Mouse (Mus musculus): ENCODE measurements around the gene Scaf4. TPM values are rescaled to one million over a fixed set of nuclear protein-coding genes. Genes with fewer than 3 reads are reported as not detected.

Scaf4 gene
- polyA plus RNA-seq, 1 experiment from 2014 or later = 29.4 TPM

- H3K9me3 ChIP-seq = no peaks in the 10 kb centered on the region
- no peaks in the 10 kb centered on the region for H3K36me3 ChIP-seq
- no peak overlapping the region for H3K9ac ChIP-seq (replicated peaks)
- no peak overlapping the region for H3K27ac ChIP-seq
- no peaks in the 10 kb centered on the region for H3K4me1 ChIP-seq (replicated peaks)
- H3K4me3 ChIP-seq (replicated peaks) = no peak overlapping the region
- WGBS = 43% methylated on average over 3 of the region's 3 CpGs
- no peak for ATAC-seq
- H3K27me3 ChIP-seq = no peaks in the 10 kb centered on the region
- no peak overlapping the region for H3K4me2 ChIP-seq (replicated peaks)
These were observed 25.5 kb upstream of the Scaf4 start for GRCm38 (mm10) chr16:90309784-90310183.

GRCm38 (mm10) chr16:90303988-90304299 lies 19.6 kb upstream of the Scaf4 start:
- no peak overlapping the region for H3K4me3 ChIP-seq (replicated peaks)
- H3K4me2 ChIP-seq (replicated peaks) = no peak overlapping the region
- H3K9me3 ChIP-seq = no peaks in the 10 kb centered on the region
- H3K9ac ChIP-seq (replicated peaks) = no peak overlapping the region
- 0 out of 2 replicates have a peak, but pooled peaks cover 3% of the 10 kb centered on the region for H3K27me3 ChIP-seq
- peaks cover 6% of the 10 kb centered on the region for H3K4me1 ChIP-seq (replicated peaks)
- ATAC-seq = no peak
- H3K36me3 ChIP-seq = no peaks in the 10 kb centered on the region
- no peak overlapping the region for H3K27ac ChIP-seq
- 92% methylated on average over 2 of the region's 2 CpGs for WGBS

GRCm38 (mm10) chr16:90303286-90303987 lies 19.1 kb upstream of the Scaf4 start:
- Histone ChIP-seq H3K27me3 (0 out of 2 replicates have a peak, but pooled peaks cover 3% of the 10 kb centered on the region), H3K9me3 (no peaks in the 10 kb centered on the region), H3K4me1 (replicated peaks) (peaks cover 11% of the 10 kb centered on the region), H3K4me3 (replicated peaks) (no peak overlapping the region), H3K9ac (replicated peaks) (no peak overlapping the region), H3K36me3 (no peaks in the 10 kb centered on the region), H3K4me2 (replicated peaks) (no peak overlapping the region), H3K27ac (no peak overlapping the region)
- 82% methylated on average over 9 of the region's 9 CpGs for WGBS
- ATAC-seq = no peak

- H3K27me3 ChIP-seq = 0 out of 2 replicates have a peak, but pooled peaks cover 3% of the 10 kb centered on the region
- peaks cover 17% of the 10 kb centered on the region for H3K4me1 ChIP-seq (replicated peaks)
- no peak for ATAC-seq
- no peaks in the 10 kb centered on the region for H3K36me3 ChIP-seq
- H3K27ac ChIP-seq = no peak overlapping the region
- 92% methylated on average over 10 of the region's 10 CpGs for WGBS
- H3K4me2 ChIP-seq (replicated peaks) = no peak overlapping the region
- H3K4me3 ChIP-seq (replicated peaks) = no peak overlapping the region
- no peaks in the 10 kb centered on the region for H3K9me3 ChIP-seq
- H3K9ac ChIP-seq (replicated peaks) = no peak overlapping the region
These were observed 17.4 kb upstream of the Scaf4 start for GRCm38 (mm10) chr16:90301706-90302105.

- H3K9ac ChIP-seq (replicated peaks) = no peak overlapping the region
- 94% methylated on average over 11 of the region's 11 CpGs for WGBS
- ATAC-seq = no peak
- H3K27ac ChIP-seq = no peak overlapping the region
- H3K9me3 ChIP-seq = no peaks in the 10 kb centered on the region
- no peak overlapping the region for H3K4me2 ChIP-seq (replicated peaks)
- no peak overlapping the region for H3K4me3 ChIP-seq (replicated peaks)
- H3K4me1 ChIP-seq (replicated peaks) = peaks cover 17% of the 10 kb centered on the region
- H3K27me3 ChIP-seq = 0 out of 2 replicates have a peak, but pooled peaks cover 3% of the 10 kb centered on the region
- H3K36me3 ChIP-seq = no peaks in the 10 kb centered on the region
These were observed 16.6 kb upstream of the Scaf4 start for GRCm38 (mm10) chr16:90300896-90301295.

- no peak overlapping the region for H3K4me3 ChIP-seq (replicated peaks)
- H3K9me3 ChIP-seq = no peaks in the 10 kb centered on the region
- 0 out of 2 replicates have a peak, but pooled peaks cover 3% of the 10 kb centered on the region for H3K27me3 ChIP-seq
- H3K4me1 ChIP-seq (replicated peaks) = peaks cover 17% of the 10 kb centered on the region
- H3K27ac ChIP-seq = no peak overlapping the region
- no peak for ATAC-seq
- no peak overlapping the region for H3K4me2 ChIP-seq (replicated peaks)
- no peak overlapping the region for H3K9ac ChIP-seq (replicated peaks)
- H3K36me3 ChIP-seq = no peaks in the 10 kb centered on the region
These were observed 15.3 kb upstream of the Scaf4 start for GRCm38 (mm10) chr16:90299591-90299990.

GRCm38 (mm10) chr16:90298426-90299300 lies 14.4 kb upstream of the Scaf4 start:
- H3K36me3 ChIP-seq = no peaks in the 10 kb centered on the region
- ATAC-seq = peak; percentile 62
- H3K9ac ChIP-seq (replicated peaks) = no peak overlapping the region

GRCm38 (mm10) chr16:90297479-90298425 lies 13.4 kb upstream of the Scaf4 start:
- Histone ChIP-seq H3K4me3 (replicated peaks) (peak overlapping the region; percentile 3; the same call in 1 of the 2 replicates), H3K27me3 (0 out of 2 replicates have a peak, but pooled peaks cover 3% of the 10 kb centered on the region), H3K9ac (replicated peaks) (no peak overlapping the region), H3K4me2 (replicated peaks) (peak overlapping the region; percentile 32), H3K36me3 (no peaks in the 10 kb centered on the region), H3K27ac (no peak overlapping the region), H3K9me3 (no peaks in the 10 kb centered on the region), H3K4me1 (replicated peaks) (peaks cover 17% of the 10 kb centered on the region)
- 13% methylated on average over 20 of the region's 22 CpGs for WGBS
- peak; percentile 49; the same call in 1 of the 2 replicates for ATAC-seq

More at GRCm38 (mm10) chr16:90298426-90299300, 14.4 kb upstream of the Scaf4 start:
- 0 out of 2 replicates have a peak, but pooled peaks cover 3% of the 10 kb centered on the region for H3K27me3 ChIP-seq
- H3K4me2 ChIP-seq (replicated peaks) = peak overlapping the region; percentile 32
- H3K9me3 ChIP-seq = no peaks in the 10 kb centered on the region
- H3K4me3 ChIP-seq (replicated peaks) = peak overlapping the region; percentile 3; the same call in 1 of the 2 replicates
- H3K4me1 ChIP-seq (replicated peaks) = peaks cover 17% of the 10 kb centered on the region
- no peak overlapping the region for H3K27ac ChIP-seq
- WGBS = 15% methylated on average over 21 of the region's 21 CpGs

- no peak overlapping the region for H3K9ac ChIP-seq (replicated peaks)
- no peaks in the 10 kb centered on the region for H3K36me3 ChIP-seq
- ATAC-seq = no peak
- H3K27ac ChIP-seq = no peak overlapping the region
- no peaks in the 10 kb centered on the region for H3K27me3 ChIP-seq
- WGBS = 61% methylated on average over 6 of the region's 6 CpGs
- no peak overlapping the region for H3K4me3 ChIP-seq (replicated peaks)
- H3K4me2 ChIP-seq (replicated peaks) = no peak overlapping the region
- H3K4me1 ChIP-seq (replicated peaks) = no peaks in the 10 kb centered on the region
- H3K9me3 ChIP-seq = no peaks in the 10 kb centered on the region
These were observed 7.4 kb upstream of the Scaf4 start for GRCm38 (mm10) chr16:90291675-90292074.

- Histone ChIP-seq H3K36me3 (no peaks in the 10 kb centered on the region), H3K4me3 (replicated peaks) (no peak overlapping the region), H3K9me3 (no peaks in the 10 kb centered on the region), H3K27ac (no peak overlapping the region), H3K27me3 (no peaks in the 10 kb centered on the region), H3K9ac (replicated peaks) (no peak overlapping the region), H3K4me1 (replicated peaks) (no peaks in the 10 kb centered on the region), H3K4me2 (replicated peaks) (no peak overlapping the region)
- 58% methylated on average over 9 of the region's 9 CpGs for WGBS
- ATAC-seq = no peak
These were observed 6.7 kb upstream of the Scaf4 start for GRCm38 (mm10) chr16:90290962-90291361.

GRCm38 (mm10) chr16:90284916-90285315 lies 613 bp upstream of the Scaf4 start:
- no peaks in the 10 kb centered on the region for H3K27me3 ChIP-seq
- H3K4me1 ChIP-seq (replicated peaks) = peaks cover 42% of the 10 kb centered on the region
- WGBS = 3% methylated on average over 15 of the region's 15 CpGs
- peak overlapping the region; percentile 97 for H3K27ac ChIP-seq
- peak overlapping the region; percentile 97 for H3K9ac ChIP-seq (replicated peaks)
- ATAC-seq = no peak
- H3K36me3 ChIP-seq = no peaks in the 10 kb centered on the region
- no peaks in the 10 kb centered on the region for H3K9me3 ChIP-seq
- peak overlapping the region; percentile 92 for H3K4me2 ChIP-seq (replicated peaks)
- H3K4me3 ChIP-seq (replicated peaks) = peak overlapping the region; percentile 100
